Mouse (Mus musculus) ovary, adult 10 weeks (tissue): ENCODE results near the gene Strc. TPM values are rescaled to one million over a fixed set of nuclear protein-coding genes. Genes with fewer than 3 reads are reported as not detected.

Experiments
- polyA plus RNA-seq: library from polyadenylated mRNA; stranded (reverse); fragments of 350-450 nt; fragmentation: Illumina TruSeq; extraction: RNeasy Lipid Tissue Mini Kit (QIAGEN cat#74804); gene quantifications from one replicate; pipeline ENCODE4 v1.2.3, GENCODE M21; 2014

Strc gene
- polyA plus RNA-seq, result not detected

GRCm38 (mm10) chr2:121386961-121387575 is at the start of gene Strc:
Strc (minus strand) TSS chr2:121387168.

GRCm38 (mm10) chr2:121413387-121414042 is 26.5 kb upstream of the Strc start, which contains the start of the genes Pdia3 and Catsper2:
Pdia3 (plus strand) TSS chr2:121413775.
Catsper2 (minus strand) TSS chr2:121413792.

GRCm38 (mm10) chr2:121357494-121357893 is 29.5 kb downstream of the Strc start, which contains the start of gene Ckmt1:
Ckmt1 (plus strand) TSS chr2:121357714.

GRCm38 (mm10) chr2:121354820-121355592 is 32.0 kb downstream of the Strc start, which contains the start of gene Ppip5k1:
Ppip5k1 (minus strand) TSS chr2:121355396.

Other genes starting within 250 kb of the Strc start
- gene Adal, start 246.7 kb downstream of the Strc start, polyA plus RNA-seq, result 44.3 TPM
- gene Lcmt2, start 246.5 kb downstream of the Strc start, polyA plus RNA-seq, result 4.2 TPM
- 59.0 TPM for gene Tubgcp4, start 216.5 kb downstream of the Strc start, polyA plus RNA-seq
- 28.9 TPM for gene Zscan29, start 216.0 kb downstream of the Strc start, polyA plus RNA-seq
- gene Trp53bp1, start 115.8 kb downstream of the Strc start, polyA plus RNA-seq, result 23.7 TPM
- 1.8 TPM for gene Map1a, start 97.6 kb downstream of the Strc start, polyA plus RNA-seq
- 6.1 TPM for gene Ppip5k1, start 31.8 kb downstream of the Strc start, polyA plus RNA-seq
- 0.60 TPM for gene Ckmt1, start 29.5 kb downstream of the Strc start, polyA plus RNA-seq
- gene Pdia3, start 26.6 kb upstream of the Strc start, polyA plus RNA-seq, result 2,346 TPM
- 1.3 TPM for gene Catsper2, start 26.6 kb upstream of the Strc start, polyA plus RNA-seq
- gene Ell3, start 57.1 kb upstream of the Strc start, polyA plus RNA-seq, result 0.74 TPM
- gene Serf2, start 62.0 kb upstream of the Strc start, polyA plus RNA-seq, result 84.3 TPM
- gene Hypk, start 66.1 kb upstream of the Strc start, polyA plus RNA-seq, result 36.4 TPM
- gene Serinc4, start 69.6 kb upstream of the Strc start, polyA plus RNA-seq, result not detected
- gene Mfap1b, start 86.9 kb upstream of the Strc start, polyA plus RNA-seq, result 75.0 TPM
- gene Mfap1a, start 119.5 kb upstream of the Strc start, polyA plus RNA-seq, result 105 TPM
- 28.8 TPM for gene Wdr76, start 119.6 kb upstream of the Strc start, polyA plus RNA-seq